Mouse (Mus musculus) stomach, postnatal 0 days (tissue): ENCODE data around the gene Phrf1.

Experiments used
- CTCF ChIP-seq: IDR thresholded peaks from 2 replicates; pipeline ENCODE4 v1.5.1; 2016; ENCODE audit warnings: antibody characterized with exemption, low read depth, mild to moderate bottlenecking, moderate library complexity
- EP300 ChIP-seq: optimal IDR thresholded peaks from 2 replicates; pipeline ENCODE3; 2016; ENCODE audit warnings: antibody characterized with exemption

DNA sequence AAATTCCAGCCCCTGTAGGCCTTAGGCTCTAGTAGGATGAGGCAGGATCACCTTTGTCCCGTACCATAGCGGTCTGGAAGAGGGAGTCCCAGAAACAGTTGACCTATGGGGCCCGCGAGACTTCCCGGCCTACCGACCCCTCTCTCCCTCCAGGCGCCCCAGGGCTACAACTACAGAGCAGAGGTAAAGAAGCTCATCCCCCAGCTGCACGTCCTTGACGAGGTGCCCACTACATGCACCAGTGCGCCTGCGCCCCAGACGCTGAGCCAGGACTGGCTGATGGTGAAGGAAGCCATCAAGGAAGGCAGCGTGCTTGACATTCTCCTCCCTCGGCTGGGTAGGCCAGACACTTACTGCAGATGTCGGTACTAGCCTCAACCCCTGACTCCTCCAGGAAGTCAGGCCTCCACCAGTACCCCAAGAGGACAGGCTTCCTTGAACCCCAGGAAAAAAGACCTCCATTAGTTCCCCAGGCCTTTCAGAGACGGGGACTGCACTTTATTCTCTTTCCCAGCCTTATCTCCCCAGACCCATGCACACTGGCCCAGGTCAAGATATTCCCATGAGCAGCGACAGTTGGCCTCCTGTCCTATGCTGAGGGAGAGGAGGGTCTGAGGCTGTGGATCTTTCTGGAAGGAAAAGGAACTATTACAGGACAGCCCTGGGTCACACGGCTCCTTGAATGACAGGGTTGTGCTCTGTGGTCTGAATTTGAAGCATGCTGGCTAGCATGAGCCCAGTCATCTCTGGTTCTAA is 22.2 kb upstream of the Phrf1 start:
- TF ChIP-seq EP300 (no peak), CTCF (no peak)
